Comparison of ENCODE assay signal across 28 mouse cellular contexts in the genomic region with DNA sequence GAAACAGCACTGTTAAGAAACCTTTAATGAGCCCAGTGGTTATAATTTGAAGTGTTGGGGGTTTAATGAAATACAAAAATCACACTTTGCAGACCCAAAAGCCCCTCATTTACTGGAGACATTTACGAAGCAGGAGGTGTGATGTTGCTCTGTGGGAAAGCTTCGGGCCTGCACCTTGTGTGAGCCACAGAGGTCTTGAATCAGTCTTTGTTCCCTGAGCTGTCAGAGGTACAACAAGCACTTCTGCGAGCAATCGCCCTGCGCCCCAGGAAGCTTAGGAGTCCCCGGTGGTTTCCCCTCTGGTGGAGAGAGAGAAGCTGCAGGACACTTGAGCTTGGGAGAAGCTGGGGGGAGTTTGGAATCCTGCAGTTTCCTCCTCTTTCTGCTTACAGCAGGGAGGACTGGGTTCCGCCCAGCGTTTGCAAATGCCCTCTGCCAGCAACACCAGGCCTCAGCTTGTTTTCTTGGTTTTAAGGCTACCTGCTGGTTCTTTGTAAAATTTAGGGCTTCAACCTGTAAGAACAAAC. TPM values are rescaled to one million over a fixed set of nuclear protein-coding genes. Genes with fewer than 3 reads are reported as not detected.
DNase-seq lines count a peak whose midpoint lies in the region; ATAC-seq and TF ChIP-seq lines count a peak whose summit lies in the region.
"Had no signal": no experiment of that assay in that cellular context is flagged by ENCODE, and none has a peak within 500 bp of the region (broad histone marks: within the 10 kb centered on the region; RNA-seq: fewer than 3 reads in every experiment).

No protein-coding gene starts in this region.

- peaks cover 21% of the 10 kb centered on the region for H3K4me1 ChIP-seq in forebrain, embryonic 10.5 days
- peaks cover 12% of the 10 kb centered on the region for H3K4me1 ChIP-seq in forebrain, embryonic 13.5 days
- H3K4me1 ChIP-seq in lung, embryonic 14.5 days (ENCODE audit: insufficient read depth), result no peaks in the 10 kb centered on the region
- no peaks in the 10 kb centered on the region for H3K4me1 ChIP-seq in lung, postnatal 0 days (ENCODE audit: insufficient read depth, low read depth, low read length)
- H3K4me1 ChIP-seq in forebrain, postnatal 0 days (ENCODE audit: insufficient read depth), result no peaks in the 10 kb centered on the region
- peaks cover 32% of the 10 kb centered on the region for H3K4me1 ChIP-seq in limb, embryonic 13.5 days
- no peaks in the 10 kb centered on the region for H3K4me1 ChIP-seq in kidney, adult 2 months (ENCODE audit: control insufficient read depth, insufficient read depth, low read length)
- H3K4me1 ChIP-seq: heart, embryonic 15.5 days; intestine, embryonic 15.5 days; liver, embryonic 15.5 days; lung, embryonic 15.5 days; stomach, embryonic 15.5 days had no signal

- no peak for DNase-seq in forebrain, embryonic 10.5 days (ENCODE audit: extremely low spot score, low spot score)
- peak; percentile 28 for DNase-seq in lung, embryonic 14.5 days
- DNase-seq in lung, postnatal 0 days (ENCODE audit: low spot score), result no peak
- DNase-seq in forebrain, postnatal 0 days, result no peak
- DNase-seq in left cerebral cortex, adult 9 months (ENCODE audit: low spot score in 2 of 2), result no peak
- DNase-seq in kidney, adult 2 months, result no peak
- DNase-seq: adrenal gland, postnatal 10 days; cerebellum, adult 11-12 months; cerebellum, postnatal 10 days; kidney, adult 8-10 months; kidney, postnatal 4 days; lung, postnatal 36 days; retina, postnatal 1 day; right cerebral cortex, postnatal 14 days had no signal

- no peak for ATAC-seq in forebrain, embryonic 13.5 days
- ATAC-seq in lung, embryonic 14.5 days (ENCODE audit: insufficient read depth), result no peak
- no peak for ATAC-seq in lung, postnatal 0 days
- ATAC-seq in forebrain, postnatal 0 days, result 0 out of 2 replicates have a peak, but pooled peaks have one; percentile 1
- ATAC-seq in limb, embryonic 13.5 days (ENCODE audit: low FRiP score, low read depth), result peak; percentile 66
- ATAC-seq: hindbrain, postnatal 0 days; intestine, embryonic 15.5 days had no signal

- H3K27ac ChIP-seq in forebrain, embryonic 10.5 days, result peak overlapping the region; percentile 52; the same call in 1 of the 2 replicates
- H3K27ac ChIP-seq in forebrain, embryonic 13.5 days, result no peak overlapping the region
- H3K27ac ChIP-seq in lung, embryonic 14.5 days (ENCODE audit: low read depth), result no peak overlapping the region
- no peak overlapping the region for H3K27ac ChIP-seq in lung, postnatal 0 days (ENCODE audit: low read length)
- H3K27ac ChIP-seq in forebrain, postnatal 0 days (ENCODE audit: low read depth, low read length), result no peak overlapping the region
- peak overlapping the region; percentile 75 for H3K27ac ChIP-seq in limb, embryonic 13.5 days
- H3K27ac ChIP-seq in kidney, adult 2 months (ENCODE audit: insufficient read depth, low read depth, low read length), result no peak overlapping the region
- H3K27ac ChIP-seq: heart, embryonic 15.5 days; hindbrain, embryonic 12.5 days; hindbrain, postnatal 0 days; intestine, embryonic 15.5 days; kidney, postnatal 0 days; liver, embryonic 15.5 days; lung, embryonic 15.5 days; midbrain, embryonic 12.5 days; stomach, embryonic 15.5 days had no signal

- no peak overlapping the region for H3K9ac ChIP-seq in forebrain, embryonic 13.5 days
- no peak overlapping the region for H3K9ac ChIP-seq in lung, embryonic 14.5 days
- no peak overlapping the region for H3K9ac ChIP-seq in lung, postnatal 0 days (replicated peaks; ENCODE audit: low read depth)
- H3K9ac ChIP-seq in forebrain, postnatal 0 days, result no peak overlapping the region
- 0 out of 2 replicates have a peak overlapping the region, but pooled peaks have one; percentile 35 for H3K9ac ChIP-seq in limb, embryonic 13.5 days
- H3K9ac ChIP-seq: heart, embryonic 15.5 days; hindbrain, embryonic 12.5 days; intestine, embryonic 15.5 days; liver, embryonic 15.5 days; lung, embryonic 15.5 days; midbrain, embryonic 12.5 days; stomach, embryonic 15.5 days had no signal

- H3K27me3 ChIP-seq in forebrain, embryonic 10.5 days (ENCODE audit: poor library complexity, severe bottlenecking), result peaks cover 8% of the 10 kb centered on the region
- H3K27me3 ChIP-seq in forebrain, embryonic 13.5 days, result no peaks in the 10 kb centered on the region
- no peaks in the 10 kb centered on the region for H3K27me3 ChIP-seq in lung, embryonic 14.5 days (ENCODE audit: insufficient read depth, low read length)
- no peaks in the 10 kb centered on the region for H3K27me3 ChIP-seq in lung, postnatal 0 days (replicated peaks; ENCODE audit: insufficient read depth, low read length)
- no peaks in the 10 kb centered on the region for H3K27me3 ChIP-seq in forebrain, postnatal 0 days (ENCODE audit: insufficient read depth, low read length)
- H3K27me3 ChIP-seq in limb, embryonic 13.5 days, result peaks cover 7% of the 10 kb centered on the region; the same call in 1 of the 2 replicates
- H3K27me3 ChIP-seq in kidney, adult 2 months (replicated peaks; ENCODE audit: control insufficient read depth, insufficient read depth, low read length), result no peaks in the 10 kb centered on the region
- H3K27me3 ChIP-seq: heart, embryonic 15.5 days; intestine, embryonic 15.5 days; liver, embryonic 15.5 days; lung, embryonic 15.5 days; stomach, embryonic 15.5 days had no signal

- no peak overlapping the region for H3K4me2 ChIP-seq in forebrain, embryonic 13.5 days
- H3K4me2 ChIP-seq in lung, embryonic 14.5 days, result no peak overlapping the region
- H3K4me2 ChIP-seq in lung, postnatal 0 days (replicated peaks; ENCODE audit: low read depth, low read length), result no peak overlapping the region
- no peak overlapping the region for H3K4me2 ChIP-seq in forebrain, postnatal 0 days (ENCODE audit: low read depth)
- no peak overlapping the region for H3K4me2 ChIP-seq in limb, embryonic 13.5 days (replicated peaks)
- H3K4me2 ChIP-seq: heart, embryonic 15.5 days; hindbrain, embryonic 12.5 days; intestine, embryonic 15.5 days; liver, embryonic 15.5 days; lung, embryonic 15.5 days; midbrain, embryonic 12.5 days; stomach, embryonic 15.5 days had no signal

- TF ChIP-seq CTCF in lung, embryonic 14.5 days (IDR thresholded peaks at IDR 0.05; ENCODE audit: low read depth), result no peak
- TF ChIP-seq CTCF in lung, postnatal 0 days (IDR thresholded peaks at IDR 0.05), result no peak
- TF ChIP-seq CTCF in forebrain, postnatal 0 days (IDR thresholded peaks at IDR 0.05; ENCODE audit: low read depth), result no peak
- TF ChIP-seq CTCF in kidney, adult 2 months (conservative IDR thresholded peaks at IDR 0.05; ENCODE audit: insufficient read depth, insufficient read length, low read depth, low read length), result no peak

- no peak for TF ChIP-seq POLR2A in kidney, adult 2 months (IDR thresholded peaks at IDR 0.05; ENCODE audit: low read depth, low read length)

- no peak for TF ChIP-seq EP300 in lung, postnatal 0 days (IDR thresholded peaks at IDR 0.05)

- WGBS in forebrain, embryonic 10.5 days, result 22% methylated on average over 8 of the region's 8 CpGs
- 11% methylated on average over 8 of the region's 8 CpGs for WGBS in forebrain, embryonic 13.5 days
- WGBS in lung, embryonic 14.5 days, result 37% methylated on average over 8 of the region's 8 CpGs
- WGBS in lung, postnatal 0 days, result 38% methylated on average over 8 of the region's 8 CpGs
- 22% methylated on average over 8 of the region's 8 CpGs for WGBS in forebrain, postnatal 0 days
- WGBS in limb, embryonic 13.5 days, result 26% methylated on average over 8 of the region's 8 CpGs
- 73% methylated on average over 8 of the region's 8 CpGs for WGBS in kidney, adult 2 months

- H3K36me3 ChIP-seq in forebrain, embryonic 10.5 days (replicated peaks), result no peaks in the 10 kb centered on the region
- H3K36me3 ChIP-seq in forebrain, embryonic 13.5 days (ENCODE audit: poor library complexity, severe bottlenecking), result no peaks in the 10 kb centered on the region
- no peaks in the 10 kb centered on the region for H3K36me3 ChIP-seq in lung, embryonic 14.5 days (ENCODE audit: insufficient read depth)
- H3K36me3 ChIP-seq in lung, postnatal 0 days (ENCODE audit: insufficient read depth, low read length), result no peaks in the 10 kb centered on the region
- H3K36me3 ChIP-seq in forebrain, postnatal 0 days (ENCODE audit: insufficient read depth), result no peaks in the 10 kb centered on the region
- H3K36me3 ChIP-seq in limb, embryonic 13.5 days, result no peaks in the 10 kb centered on the region
- no peaks in the 10 kb centered on the region for H3K36me3 ChIP-seq in kidney, adult 2 months (ENCODE audit: control insufficient read depth, insufficient read depth, low read length)
- H3K36me3 ChIP-seq: G1E; heart, embryonic 15.5 days; hindbrain, embryonic 12.5 days; intestine, embryonic 15.5 days; liver, embryonic 15.5 days; lung, embryonic 15.5 days; midbrain, embryonic 12.5 days; stomach, embryonic 15.5 days had no signal

- H3K4me3 ChIP-seq in forebrain, embryonic 10.5 days, result no peak overlapping the region
- H3K4me3 ChIP-seq in forebrain, embryonic 13.5 days, result no peak overlapping the region
- no peak overlapping the region for H3K4me3 ChIP-seq in lung, embryonic 14.5 days (ENCODE audit: low read depth, low read length)
- H3K4me3 ChIP-seq in lung, postnatal 0 days (ENCODE audit: low read depth, low read length), result no peak overlapping the region
- no peak overlapping the region for H3K4me3 ChIP-seq in forebrain, postnatal 0 days (ENCODE audit: low read depth, low read length)
- no peak overlapping the region for H3K4me3 ChIP-seq in limb, embryonic 13.5 days
- no peak overlapping the region for H3K4me3 ChIP-seq in kidney, adult 2 months (ENCODE audit: insufficient read depth, low read depth, low read length)
- H3K4me3 ChIP-seq: heart, embryonic 15.5 days; hindbrain, embryonic 12.5 days; intestine, embryonic 15.5 days; liver, embryonic 15.5 days; lung, embryonic 15.5 days; midbrain, embryonic 12.5 days; stomach, embryonic 15.5 days had no signal

- H3K9me3 ChIP-seq in forebrain, embryonic 10.5 days, result no peaks in the 10 kb centered on the region
- no peaks in the 10 kb centered on the region for H3K9me3 ChIP-seq in forebrain, embryonic 13.5 days (replicated peaks)
- no peaks in the 10 kb centered on the region for H3K9me3 ChIP-seq in lung, embryonic 14.5 days (ENCODE audit: low read depth, low read length)
- H3K9me3 ChIP-seq in lung, postnatal 0 days (ENCODE audit: low read length), result no peaks in the 10 kb centered on the region
- no peaks in the 10 kb centered on the region for H3K9me3 ChIP-seq in forebrain, postnatal 0 days (ENCODE audit: low read length)
- no peaks in the 10 kb centered on the region for H3K9me3 ChIP-seq in limb, embryonic 13.5 days
- H3K9me3 ChIP-seq: G1E; heart, embryonic 15.5 days; hindbrain, embryonic 12.5 days; intestine, embryonic 15.5 days; liver, embryonic 15.5 days; lung, embryonic 15.5 days; midbrain, embryonic 12.5 days; stomach, embryonic 15.5 days had no signal

RNA-seq across cellular contexts. Expression of a gene that starts 23.0 kb away (rescaled TPM):
- 0.11 TPM in 1 of 2 replicates, not detected in the other for polyA plus RNA-seq in forebrain, embryonic 10.5 days (2016; fragmentation: Nextera tagmentation; extraction: Ambion mirVana)
- 0.13 and 0.31 TPM in 2 replicates for polyA plus RNA-seq in forebrain, embryonic 13.5 days (2015; fragmentation: Nextera tagmentation; extraction: Ambion mirVana)
- 0.29 and 0.89 TPM in 2 replicates for polyA plus RNA-seq in lung, embryonic 14.5 days (2014; fragmentation: Nextera tagmentation; extraction: Ambion mirVana)
- 0.49 and 0.86 TPM in 2 replicates for polyA plus RNA-seq in lung, postnatal 0 days (2015; fragmentation: Nextera tagmentation; extraction: Ambion mirVana)
- 0.43 and 1.3 TPM in 2 replicates for total RNA-seq in forebrain, postnatal 0 days (2014; rRNA removed)
- 0.38 and 0.43 TPM in 2 replicates for polyA plus RNA-seq in forebrain, postnatal 0 days (2015; fragmentation: Nextera tagmentation; extraction: Ambion mirVana)
- 1.6 and 1.7 TPM in 2 replicates for polyA plus RNA-seq in limb, embryonic 13.5 days (2015; fragmentation: Nextera tagmentation; extraction: Ambion mirVana)
- polyA plus RNA-seq in kidney, adult 2 months (2012; rRNA removed), result 185 and 205 TPM in 2 replicates
- total RNA-seq: common myeloid progenitor, adult 5-6 weeks; megakaryocyte, adult 5-6 weeks had no signal
- polyA plus RNA-seq: G1E had no signal

Comparison
In these comparisons a context has a peak if more than half of its experiments do, and no peak if none do; other contexts are left out.
1. H3K27ac ChIP-seq: peak in forebrain, embryonic 10.5 days (single experiment) and limb, embryonic 13.5 days (single experiment); none in forebrain, embryonic 13.5 days (single experiment), lung, embryonic 14.5 days (single experiment), lung, postnatal 0 days (single experiment), forebrain, postnatal 0 days (single experiment) and kidney, adult 2 months (single experiment).
2. ATAC-seq: peak in forebrain, postnatal 0 days (single experiment) and limb, embryonic 13.5 days (single experiment); none in forebrain, embryonic 13.5 days (single experiment), lung, embryonic 14.5 days (single experiment) and lung, postnatal 0 days (single experiment).
3. RNA of a gene that starts 23.0 kb away (polyA plus RNA-seq): 185 to 205 TPM in kidney, adult 2 months; 1.6 to 1.7 TPM in limb, embryonic 13.5 days, 0.49 to 0.86 TPM in lung, postnatal 0 days, 0.38 to 0.43 TPM in forebrain, postnatal 0 days, 0.29 to 0.89 TPM in lung, embryonic 14.5 days, 0.13 to 0.31 TPM in forebrain, embryonic 13.5 days and 0.11 TPM in forebrain, embryonic 10.5 days; every median in the first group is over 10 times any median in the second.